Mouse (Mus musculus): ENCODE results near the gene Kdm5b.

GRCm38 (mm10) chr1:134636245-134636644 lies 76.3 kb downstream of the Kdm5b start:
- no peak for TF ChIP-seq CTCF (IDR thresholded peaks at IDR 0.05; ENCODE audit: insufficient read depth, low read depth, low read length)
- no peak for TF ChIP-seq POLR2A (IDR thresholded peaks at IDR 0.05; ENCODE audit: insufficient read depth, low read depth, low read length)

Measured in olfactory bulb, adult 2 months (tissue).